9 mouse cellular contexts compared by ENCODE assay signal in the genomic region with DNA sequence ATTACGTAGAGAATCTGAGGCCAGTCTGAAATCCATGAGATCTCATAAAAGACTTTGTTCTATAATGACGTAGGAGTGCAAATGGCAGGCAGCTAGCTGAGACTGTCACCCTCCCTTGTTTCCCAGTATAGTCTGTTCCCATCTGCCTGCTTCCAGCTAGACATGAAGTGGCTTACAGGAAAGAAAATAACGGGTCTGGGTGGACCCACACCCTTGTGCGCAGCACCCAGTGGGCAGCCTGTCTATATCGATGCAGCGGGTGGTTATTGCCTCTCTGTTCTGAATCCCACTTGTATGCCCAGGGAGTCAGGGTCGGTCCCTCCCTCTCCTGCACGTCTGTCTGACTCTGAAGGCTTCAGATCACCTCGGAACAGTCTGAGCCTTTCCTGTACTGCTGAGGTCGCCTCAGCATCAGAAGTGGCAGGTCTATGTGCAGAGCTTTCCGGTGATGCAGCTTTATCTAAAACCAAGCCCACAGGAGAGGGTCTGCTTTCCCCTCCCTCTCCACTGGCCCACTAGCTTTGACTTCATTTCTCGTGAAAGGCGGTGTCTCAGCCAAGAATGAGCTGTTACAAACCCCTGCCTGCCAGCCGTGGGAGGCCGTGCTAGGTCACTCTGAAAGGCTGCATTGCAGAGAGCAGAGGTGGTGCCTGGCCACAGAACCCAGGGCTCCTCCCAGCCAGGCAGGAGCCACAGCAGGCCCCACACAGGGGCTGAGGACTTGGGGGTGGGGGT. TPM values are rescaled to one million over a fixed set of nuclear protein-coding genes. Genes with fewer than 3 reads are reported as not detected.
DNase-seq lines count a peak whose midpoint lies in the region; ATAC-seq lines count a peak whose summit lies in the region.
"Had no signal": no experiment of that assay in that cellular context is flagged by ENCODE, and none has a peak within 500 bp of the region (broad histone marks: within the 10 kb centered on the region; RNA-seq: fewer than 3 reads in every experiment).

No protein-coding gene starts in this region.

- peaks cover 10% of the 10 kb centered on the region for H3K4me1 ChIP-seq in neural tube, embryonic 13.5 days (replicated peaks)
- peaks cover 15% of the 10 kb centered on the region for H3K4me1 ChIP-seq in neural tube, embryonic 15.5 days

- H3K36me3 ChIP-seq in neural tube, embryonic 13.5 days, result peaks cover 97% of the 10 kb centered on the region
- peaks cover 89% of the 10 kb centered on the region for H3K36me3 ChIP-seq in neural tube, embryonic 15.5 days

- peak overlapping the region; percentile 28; the same call in 1 of the 2 replicates for H3K27ac ChIP-seq in neural tube, embryonic 13.5 days (replicated peaks)
- no peak overlapping the region for H3K27ac ChIP-seq in neural tube, embryonic 15.5 days (replicated peaks)
- H3K27ac ChIP-seq: macrophage had no signal

- H3K27me3 ChIP-seq in neural tube, embryonic 13.5 days, result no peaks in the 10 kb centered on the region
- H3K27me3 ChIP-seq in neural tube, embryonic 15.5 days (replicated peaks), result no peaks in the 10 kb centered on the region

- peak; percentile 55 to 81 for DNase-seq in frontal cortex, postnatal 36 days (ENCODE audit: low spot score in 2 of 2)
- no peak for DNase-seq in frontal cortex, postnatal 25 days (ENCODE audit: low spot score in 2 of 2)
- DNase-seq in kidney, adult 8-10 months, result peak; percentile 68 to 70
- peak; percentile 59 for DNase-seq in testis, postnatal 10 days (ENCODE audit: low spot score)
- DNase-seq in urinary bladder, postnatal 25 days (ENCODE audit: low spot score), result no peak
- no peak for DNase-seq in gastrocnemius, adult 8-10 months (ENCODE audit: low spot score in 2 of 2)

- no peak overlapping the region for H3K9ac ChIP-seq in neural tube, embryonic 13.5 days
- no peak overlapping the region for H3K9ac ChIP-seq in neural tube, embryonic 15.5 days (replicated peaks)

- no peaks in the 10 kb centered on the region for H3K9me3 ChIP-seq in neural tube, embryonic 13.5 days
- no peaks in the 10 kb centered on the region for H3K9me3 ChIP-seq in neural tube, embryonic 15.5 days (replicated peaks)

- H3K4me2 ChIP-seq in neural tube, embryonic 13.5 days, result no peak overlapping the region
- H3K4me2 ChIP-seq in neural tube, embryonic 15.5 days, result no peak overlapping the region

- H3K4me3 ChIP-seq in neural tube, embryonic 13.5 days, result no peak overlapping the region
- no peak overlapping the region for H3K4me3 ChIP-seq in neural tube, embryonic 15.5 days (replicated peaks)

- 82% methylated on average over 15 of the region's 15 CpGs for WGBS in neural tube, embryonic 13.5 days
- WGBS in neural tube, embryonic 15.5 days, result 80% methylated on average over 15 of the region's 15 CpGs

- ATAC-seq in neural tube, embryonic 13.5 days (ENCODE audit: low read depth), result no peak
- ATAC-seq in neural tube, embryonic 15.5 days (ENCODE audit: low FRiP score), result no peak

RNA-seq across cellular contexts. Expression of gene Kmt5a, which starts 12.9 kb away (rescaled TPM):
- 34.0 and 37.8 TPM in 2 replicates for polyA plus RNA-seq in neural tube, embryonic 13.5 days (2015; fragmentation: Nextera tagmentation; extraction: Ambion mirVana)
- polyA plus RNA-seq in neural tube, embryonic 15.5 days (2015; fragmentation: Nextera tagmentation; extraction: Ambion mirVana), result 29.3 and 30.8 TPM in 2 replicates
- 100 to 1,000 TPM; 217 to 342 (median 227) TPM for total RNA-seq in gastrocnemius, adult 8-10 months (2022)

RNA-seq across cellular contexts. Expression of gene Rilpl2, which starts 25.5 kb away (rescaled TPM):
- 19.9 and 20.7 TPM in 2 replicates for polyA plus RNA-seq in neural tube, embryonic 13.5 days (2015; fragmentation: Nextera tagmentation; extraction: Ambion mirVana)
- 27.5 and 32.0 TPM in 2 replicates for polyA plus RNA-seq in neural tube, embryonic 15.5 days (2015; fragmentation: Nextera tagmentation; extraction: Ambion mirVana)
- 1 to 10 TPM; 3.2 to 5.1 (median 4.2) TPM for total RNA-seq in gastrocnemius, adult 8-10 months (2022)

RNA-seq across cellular contexts. Expression of gene Sbno1, which starts 26.9 kb away (rescaled TPM):
- 106 and 107 TPM in 2 replicates for polyA plus RNA-seq in neural tube, embryonic 13.5 days (2015; fragmentation: Nextera tagmentation; extraction: Ambion mirVana)
- 85.9 and 87.2 TPM in 2 replicates for polyA plus RNA-seq in neural tube, embryonic 15.5 days (2015; fragmentation: Nextera tagmentation; extraction: Ambion mirVana)
- total RNA-seq in gastrocnemius, adult 8-10 months (2022), result 10 to 100 TPM; 41.8 to 53.6 (median 48.2) TPM

RNA-seq across cellular contexts. Expression of gene Snrnp35, which starts 30.3 kb away (rescaled TPM):
- polyA plus RNA-seq in neural tube, embryonic 13.5 days (2015; fragmentation: Nextera tagmentation; extraction: Ambion mirVana), result 26.4 and 27.8 TPM in 2 replicates
- polyA plus RNA-seq in neural tube, embryonic 15.5 days (2015; fragmentation: Nextera tagmentation; extraction: Ambion mirVana), result 20.7 and 22.2 TPM in 2 replicates
- total RNA-seq in gastrocnemius, adult 8-10 months (2022), result 10 to 100 TPM; 19.8 to 27.9 (median 25.2) TPM

Comparison
In these comparisons a context has a peak if more than half of its experiments do, and no peak if none do; other contexts are left out.
1. DNase-seq: peak in frontal cortex, postnatal 36 days (2 of 2), kidney, adult 8-10 months (2 of 2) and testis, postnatal 10 days (single experiment); none in frontal cortex, postnatal 25 days (0 of 2), urinary bladder, postnatal 25 days (single experiment) and gastrocnemius, adult 8-10 months (0 of 2).